In genomic region chr9:111148006-111148405, GRCm38 (mm10) we compare ENCODE assay signal across 20 mouse cellular contexts. TPM values are rescaled to one million over a fixed set of nuclear protein-coding genes. Genes with fewer than 3 reads are reported as not detected.
A peak's percentile ranks its signal among the peaks of the same experiment; 100 is the strongest.
DNase-seq lines count a peak whose midpoint lies in the region; ATAC-seq and TF ChIP-seq lines count a peak whose summit lies in the region.
"Had no signal": no experiment of that assay in that cellular context is flagged by ENCODE, and none has a peak within 500 bp of the region (broad histone marks: within the 10 kb centered on the region; RNA-seq: fewer than 3 reads in every experiment).

No protein-coding gene starts in this region.

- peak overlapping the region; percentile 91 for H3K27ac ChIP-seq in heart, embryonic 12.5 days (ENCODE audit: poor library complexity, severe bottlenecking)
- peak overlapping the region; percentile 62; the same call in 1 of the 2 replicates for H3K27ac ChIP-seq in liver, postnatal 0 days (ENCODE audit: low read depth)
- H3K27ac ChIP-seq: embryonic facial prominence, embryonic 15.5 days; forebrain, embryonic 10.5 days; hindbrain, embryonic 12.5 days; limb, embryonic 15.5 days; midbrain, embryonic 12.5 days; neural tube, embryonic 13.5 days had no signal

- WGBS in heart, embryonic 12.5 days = 87% methylated on average over 2 of the region's 2 CpGs
- 62% methylated on average over 2 of the region's 2 CpGs for WGBS in liver, postnatal 0 days (ENCODE audit: insufficient replicate concordance)

- no peak overlapping the region for H3K9ac ChIP-seq in heart, embryonic 12.5 days
- no peak overlapping the region for H3K9ac ChIP-seq in liver, postnatal 0 days (replicated peaks)
- H3K9ac ChIP-seq: embryonic facial prominence, embryonic 15.5 days; hindbrain, embryonic 12.5 days; limb, embryonic 15.5 days; midbrain, embryonic 12.5 days; neural tube, embryonic 13.5 days had no signal

- H3K9me3 ChIP-seq in heart, embryonic 12.5 days (replicated peaks) = no peaks in the 10 kb centered on the region
- H3K9me3 ChIP-seq in liver, postnatal 0 days (ENCODE audit: low read length) = no peaks in the 10 kb centered on the region
- H3K9me3 ChIP-seq: embryonic facial prominence, embryonic 15.5 days; forebrain, embryonic 10.5 days; hindbrain, embryonic 12.5 days; limb, embryonic 15.5 days; midbrain, embryonic 12.5 days; neural tube, embryonic 13.5 days had no signal

- ATAC-seq in heart, embryonic 12.5 days (ENCODE audit: insufficient number of reproducible peaks, low FRiP score) = no peak
- 0 out of 2 replicates have a peak, but pooled peaks have one; percentile 14 for ATAC-seq in liver, postnatal 0 days
- ATAC-seq in CD4-positive, CD25-positive, alpha-beta regulatory T cell, adult 4 months = peak; percentile 51
- ATAC-seq in cerebellum, adult (ENCODE audit: insufficient number of reproducible peaks, low FRiP score, low TSS enrichment) = no peak

- peaks cover 53% of the 10 kb centered on the region for H3K4me1 ChIP-seq in heart, embryonic 12.5 days (replicated peaks)
- H3K4me1 ChIP-seq in liver, postnatal 0 days (ENCODE audit: insufficient read depth) = peaks cover 26% of the 10 kb centered on the region
- H3K4me1 ChIP-seq: hindbrain, embryonic 12.5 days; midbrain, embryonic 12.5 days had no signal

- H3K4me3 ChIP-seq in heart, embryonic 12.5 days = no peak overlapping the region
- no peak overlapping the region for H3K4me3 ChIP-seq in liver, postnatal 0 days (ENCODE audit: low read depth, low read length)
- H3K4me3 ChIP-seq: embryonic facial prominence, embryonic 15.5 days; forebrain, embryonic 10.5 days; hindbrain, embryonic 12.5 days; limb, embryonic 15.5 days; midbrain, embryonic 12.5 days; neural tube, embryonic 13.5 days had no signal

- H3K27me3 ChIP-seq in heart, embryonic 12.5 days (replicated peaks) = no peaks in the 10 kb centered on the region
- no peaks in the 10 kb centered on the region for H3K27me3 ChIP-seq in liver, postnatal 0 days (ENCODE audit: insufficient read depth, low read length)
- H3K27me3 ChIP-seq: embryonic facial prominence, embryonic 15.5 days; hindbrain, embryonic 12.5 days; limb, embryonic 15.5 days; midbrain, embryonic 12.5 days; neural tube, embryonic 13.5 days had no signal

- no peak overlapping the region for H3K4me2 ChIP-seq in heart, embryonic 12.5 days
- H3K4me2 ChIP-seq in liver, postnatal 0 days (ENCODE audit: low read depth, low read length) = no peak overlapping the region
- H3K4me2 ChIP-seq: embryonic facial prominence, embryonic 15.5 days; hindbrain, embryonic 12.5 days; limb, embryonic 15.5 days; midbrain, embryonic 12.5 days; neural tube, embryonic 13.5 days had no signal

- DNase-seq in heart, postnatal 4 days = no peak
- no peak for DNase-seq in liver, postnatal 0 days
- no peak for DNase-seq in liver
- peak; percentile 38 for DNase-seq in induced T-regulatory cell, adult 2 months (ENCODE audit: low read depth)
- DNase-seq in urinary bladder, adult 2 months (ENCODE audit: low spot score) = no peak
- DNase-seq: cerebellum, postnatal 10 days; embryo, embryonic 11 days; kidney, adult 2 months; kidney, postnatal 14 days; spleen, adult 18-20 months; thymus, postnatal 14 days had no signal

- H3K36me3 ChIP-seq in heart, embryonic 12.5 days = peaks cover 6% of the 10 kb centered on the region
- no peaks in the 10 kb centered on the region for H3K36me3 ChIP-seq in liver, postnatal 0 days (replicated peaks; ENCODE audit: insufficient read depth, low read length)
- H3K36me3 ChIP-seq: embryonic facial prominence, embryonic 15.5 days; hindbrain, embryonic 12.5 days; limb, embryonic 15.5 days; midbrain, embryonic 12.5 days had no signal

- TF ChIP-seq EP300 in liver, postnatal 0 days (IDR thresholded peaks at IDR 0.05; ENCODE audit: low read depth) = no peak

- no peak for TF ChIP-seq CTCF in liver, postnatal 0 days (IDR thresholded peaks at IDR 0.05; ENCODE audit: low read depth)

RNA-seq across cellular contexts. Expression of gene Lrrfip2, which starts 30.6 kb away (rescaled TPM):
- polyA plus RNA-seq in heart, embryonic 12.5 days (2016; fragmentation: Nextera tagmentation; extraction: Ambion mirVana) = 65.8 and 70.4 TPM in 2 replicates
- total RNA-seq in heart, postnatal 4 days (2021) = 100 to 1,000 TPM; 132 to 133 TPM
- polyA plus RNA-seq in liver, postnatal 0 days (2015; fragmentation: Nextera tagmentation; extraction: Ambion mirVana) = 18.4 and 18.5 TPM in 2 replicates
- polyA plus RNA-seq in CD4-positive, CD25-positive, alpha-beta regulatory T cell, adult 4 months (2017; shearing (Covaris generic)) = 1 to 10 TPM; 8.2 to 9.6 TPM
- polyA plus RNA-seq in urinary bladder, adult 2 months (2012; rRNA removed) = 53.4 and 53.9 TPM in 2 replicates

Comparison
In these comparisons a context has a peak if more than half of its experiments do, and no peak if none do; other contexts are left out.
1. ATAC-seq: peak in liver, postnatal 0 days (single experiment) and CD4-positive, CD25-positive, alpha-beta regulatory T cell, adult 4 months (single experiment); none in heart, embryonic 12.5 days (single experiment) and cerebellum, adult (single experiment).